Mouse (Mus musculus) embryonic facial prominence, embryonic 13.5 days (tissue): ENCODE measurements around the gene Folr1. TPM values are rescaled to one million over a fixed set of nuclear protein-coding genes. Genes with fewer than 3 reads are reported as not detected.

Experiments used
- ATAC-seq: fragments of 200-750 bp; cut with Nextera tagmentation; 2 replicates; pipeline ENCODE4 v1.8.0; 2017; ENCODE audit warnings: low read depth; ENCODE audit not compliant: insufficient number of reproducible peaks, insufficient read depth, low FRiP score, low TSS enrichment
- H3K27ac ChIP-seq: fragments of 300-500 bp; sonication (generic); 2 replicates; pipeline ENCODE4 v1.5.1; 2015; ENCODE audit warnings: moderate library complexity, mild to moderate bottlenecking, inconsistent platforms
- H3K27me3 ChIP-seq: fragments of 300-500 bp; sonication (generic); 2 replicates; pipeline ENCODE4 v1.6.1; 2015; ENCODE audit warnings: mild to moderate bottlenecking, inconsistent platforms
- H3K36me3 ChIP-seq: fragments of 300-500 bp; sonication (generic); 2 replicates; pipeline ENCODE4 v1.6.1; 2015; ENCODE audit warnings: mild to moderate bottlenecking, inconsistent platforms
- H3K4me1 ChIP-seq: fragments of 300-500 bp; sonication (generic); 2 replicates; pipeline ENCODE4 v1.6.1; 2015; ENCODE audit warnings: inconsistent platforms
- H3K4me2 ChIP-seq: fragments of 300-500 bp; sonication (generic); 2 replicates; pipeline ENCODE4 v1.6.1; 2015; ENCODE audit warnings: moderate library complexity, mild to moderate bottlenecking, inconsistent platforms
- H3K4me3 ChIP-seq: fragments of 300-500 bp; sonication (generic); 2 replicates; pipeline ENCODE4 v1.5.1; 2015; ENCODE audit warnings: mild to moderate bottlenecking, inconsistent platforms
- H3K9ac ChIP-seq: fragments of 300-500 bp; sonication (generic); 2 replicates; pipeline ENCODE4 v1.6.1; 2015; ENCODE audit warnings: mild to moderate bottlenecking, inconsistent platforms
- H3K9me3 ChIP-seq: fragments of 300-500 bp; sonication (generic); 2 replicates; pipeline ENCODE4 v1.6.1; 2016; ENCODE audit warnings: inconsistent platforms
- WGBS: fragments of 180-500 bp; shearing (Covaris S2); methylation state at CpG from one replicate; pipeline ENCODE4 v1.1.7; 2015; ENCODE audit warnings: mixed read lengths; 5-methylcytosine and 5-hydroxymethylcytosine counted together
- microRNA-seq: library from miRNA; unstranded; fragments of <30 nt; microRNA quantifications from one replicate; pipeline ENCODE4, GENCODE M21; 2016
- polyA plus RNA-seq: library from polyadenylated mRNA; unstranded; fragments of >200 nt; fragmentation: Nextera tagmentation; extraction: Ambion mirVana; gene quantifications from 2 replicates; pipeline ENCODE4 v1.2.1, GENCODE M21; 2015

The Folr1 gene
- polyA plus RNA-seq, 1 experiment from 2014 or later = 0.25 TPM

GRCm38 (mm10) chr7:101823758-101824630 lies 46.6 kb downstream of the Folr1 start:
- H3K4me3 ChIP-seq = no peak overlapping the region
- H3K9me3 ChIP-seq = no peaks in the 10 kb centered on the region
- no peak overlapping the region for H3K4me2 ChIP-seq
- ATAC-seq = no peak
- H3K27ac ChIP-seq = no peak overlapping the region
- H3K9ac ChIP-seq = no peak overlapping the region
- peaks cover 60% of the 10 kb centered on the region for H3K36me3 ChIP-seq
- H3K27me3 ChIP-seq = peaks cover 54% of the 10 kb centered on the region
- peaks cover 27% of the 10 kb centered on the region for H3K4me1 ChIP-seq
- WGBS = 77% methylated on average over 18 of the region's 18 CpGs

DNA sequence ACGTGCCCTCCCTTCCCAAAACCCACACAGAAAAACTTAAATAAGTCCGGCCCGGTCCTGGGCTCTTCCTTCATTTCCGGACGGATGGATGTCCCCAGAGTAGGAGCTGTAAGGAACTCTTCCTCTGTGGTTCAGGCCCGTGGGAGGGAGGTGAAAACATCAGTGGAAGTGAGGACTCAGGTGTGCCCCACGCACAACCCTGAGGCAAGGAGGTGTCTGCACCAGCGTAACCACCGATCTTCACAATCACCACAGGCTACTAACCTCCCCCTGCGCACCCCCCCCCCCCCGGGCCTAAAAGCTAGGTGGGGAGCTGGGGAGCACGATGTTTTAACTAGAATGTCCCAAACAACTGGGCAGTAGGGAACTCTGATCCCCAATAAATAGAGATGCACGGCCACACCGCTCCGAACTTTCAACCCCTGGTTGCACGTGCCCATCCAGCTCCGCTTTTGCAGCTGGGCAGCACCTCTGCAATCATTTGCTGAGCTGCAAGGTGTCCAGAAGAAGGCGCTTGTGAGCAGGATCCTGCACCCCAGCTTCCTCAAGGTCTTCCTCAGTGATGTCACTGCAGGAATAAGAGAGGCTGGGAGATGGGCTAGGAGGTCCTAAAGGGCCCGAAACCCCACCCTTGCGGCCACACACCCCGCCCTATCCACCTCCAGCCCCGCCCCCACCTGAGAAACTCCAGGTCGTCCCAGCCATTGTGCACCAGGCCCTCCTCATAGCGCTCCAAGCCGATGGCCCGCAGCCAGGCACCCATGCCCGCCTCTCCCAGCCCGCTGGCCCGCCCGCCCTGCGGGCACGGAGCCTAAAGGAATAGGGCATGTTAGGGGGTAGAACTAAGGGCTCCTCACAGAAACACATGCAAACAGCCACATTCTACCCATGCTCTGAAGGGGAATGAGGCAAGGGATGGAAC lies 47.5 kb downstream of the Folr1 start:
- Histone ChIP-seq H3K9ac (no peak overlapping the region), H3K27me3 (peaks cover 63% of the 10 kb centered on the region), H3K27ac (no peak overlapping the region), H3K4me3 (no peak overlapping the region), H3K4me2 (no peak overlapping the region), H3K36me3 (peaks cover 51% of the 10 kb centered on the region), H3K9me3 (no peaks in the 10 kb centered on the region), H3K4me1 (peaks cover 32% of the 10 kb centered on the region)
- 34% methylated on average over 32 of the region's 32 CpGs for WGBS
- peak; percentile 6; the same call in 1 of the 2 replicates for ATAC-seq

GRCm38 (mm10) chr7:101821571-101822501 lies 48.8 kb downstream of the Folr1 start:
- H3K4me2 ChIP-seq = peak overlapping the region; percentile 80
- H3K36me3 ChIP-seq = peaks cover 39% of the 10 kb centered on the region
- peak overlapping the region; percentile 65 for H3K9ac ChIP-seq
- no peaks in the 10 kb centered on the region for H3K9me3 ChIP-seq
- under 1% methylated on average over 68 of the region's 71 CpGs for WGBS
- H3K4me1 ChIP-seq = peaks cover 37% of the 10 kb centered on the region
- H3K27me3 ChIP-seq = peaks cover 76% of the 10 kb centered on the region
- peak; percentile 54; the same call in 1 of the 2 replicates for ATAC-seq
- peak overlapping the region; percentile 44 for H3K4me3 ChIP-seq
- no peak overlapping the region for H3K27ac ChIP-seq

DNA sequence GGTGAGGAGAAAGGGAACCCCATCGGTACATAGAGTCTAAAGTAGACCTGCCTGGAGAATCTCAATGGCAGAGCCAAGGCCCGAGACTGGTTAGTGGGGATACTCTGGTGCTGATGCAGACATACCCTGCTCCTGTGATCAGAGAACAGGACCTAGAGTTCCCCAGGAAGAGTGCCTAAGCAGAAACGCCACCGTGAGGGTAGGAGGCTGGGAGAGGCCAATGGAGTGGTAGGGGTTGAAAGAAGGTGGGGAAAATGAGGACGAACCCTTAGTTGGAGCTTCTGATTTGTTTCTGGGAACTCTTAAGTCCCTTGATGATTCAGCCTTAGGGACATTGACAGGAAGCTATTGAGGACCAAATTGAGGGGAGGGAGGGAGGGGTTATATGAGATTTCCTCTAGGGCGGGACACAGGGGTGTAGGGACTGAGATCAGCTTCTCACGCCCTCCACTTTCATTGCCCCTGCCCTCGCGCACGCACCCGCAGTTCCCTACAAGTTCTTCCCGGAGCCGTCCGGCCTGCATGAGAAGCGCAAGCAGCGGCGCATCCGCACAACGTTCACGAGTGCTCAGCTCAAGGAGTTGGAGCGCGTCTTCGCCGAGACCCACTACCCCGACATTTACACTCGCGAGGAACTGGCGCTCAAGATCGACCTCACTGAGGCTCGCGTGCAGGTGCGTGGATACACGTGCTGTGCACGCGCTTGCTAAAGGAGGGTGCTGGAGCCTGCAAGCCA lies 50.1 kb downstream of the Folr1 start:
- Histone ChIP-seq H3K36me3 (peaks cover 25% of the 10 kb centered on the region), H3K4me1 (peaks cover 37% of the 10 kb centered on the region), H3K9ac (0 out of 2 replicates have a peak overlapping the region, but pooled peaks have one; percentile 40), H3K27me3 (peaks cover 86% of the 10 kb centered on the region), H3K4me2 (peak overlapping the region; percentile 80), H3K4me3 (peak overlapping the region; percentile 44), H3K9me3 (no peaks in the 10 kb centered on the region), H3K27ac (no peak overlapping the region)
- no peak for ATAC-seq
- WGBS = 3% methylated on average over 35 of the region's 35 CpGs

GRCm38 (mm10) chr7:101817861-101818401 lies 52.7 kb downstream of the Folr1 start, which contains the start of gene Phox2a:
TSS of gene Phox2a (plus strand) at chr7:101818313.
- no peaks in the 10 kb centered on the region for H3K9me3 ChIP-seq
- under 1% methylated on average over 43 of the region's 45 CpGs for WGBS
- H3K36me3 ChIP-seq = peaks cover 2% of the 10 kb centered on the region
- H3K27ac ChIP-seq = no peak within 1 kb of the TSS
- H3K9ac ChIP-seq = peak within 1 kb of the TSS; percentile 49; the same call in 1 of the 2 replicates
- ATAC-seq = no peak
- peaks cover 32% of the 10 kb centered on the region for H3K4me1 ChIP-seq
- H3K27me3 ChIP-seq = peaks cover 71% of the 10 kb centered on the region
- H3K4me2 ChIP-seq = peak within 1 kb of the TSS; percentile 58
- peak within 1 kb of the TSS; percentile 40 for H3K4me3 ChIP-seq

Small RNA genes within 50 kb of the gene (microRNA-seq; reads per million reads assigned to microRNA genes)
- not detected for gene Gm22655

Other genes with a start within 250 kb of the Folr1 start
- 40.4 and 45.8 TPM in 2 replicates for gene Clpb, start 207.2 kb downstream of the Folr1 start, polyA plus RNA-seq
- gene Phox2a, start 52.5 kb downstream of the Folr1 start, polyA plus RNA-seq = 0.43 TPM in 1 of 2 replicates, not detected in the other
- gene Inppl1, start 32.6 kb downstream of the Folr1 start, polyA plus RNA-seq = 44.6 and 44.8 TPM in 2 replicates
- 1.5 and 1.9 TPM in 2 replicates for gene Folr2, start 13.6 kb downstream of the Folr1 start, polyA plus RNA-seq
- 70.3 and 73.4 TPM in 2 replicates for gene Anapc15, start 7.1 kb downstream of the Folr1 start, polyA plus RNA-seq
- 157 and 168 TPM in 2 replicates for gene Lamtor1, start 35.1 kb upstream of the Folr1 start, polyA plus RNA-seq
- 0.51 and 0.59 TPM in 2 replicates for gene Tomt, start 35.6 kb upstream of the Folr1 start, polyA plus RNA-seq
- 7.3 and 8.3 TPM in 2 replicates for gene Lrrc51, start 63.1 kb upstream of the Folr1 start, polyA plus RNA-seq
- 90.9 and 92.0 TPM in 2 replicates for gene Numa1, start 63.3 kb upstream of the Folr1 start, polyA plus RNA-seq
- 3.3 TPM in 2 replicates for gene Il18bp, start 147.9 kb upstream of the Folr1 start, polyA plus RNA-seq
- gene Rnf121, start 194.7 kb upstream of the Folr1 start, polyA plus RNA-seq = 31.2 and 33.3 TPM in 2 replicates
- 45.4 and 47.8 TPM in 2 replicates for gene Xndc1, start 194.7 kb upstream of the Folr1 start, polyA plus RNA-seq
- 1.6 and 2.7 TPM in 2 replicates for gene Xntrpc, start 194.9 kb upstream of the Folr1 start, polyA plus RNA-seq
- gene Trpc2, start 212.3 kb upstream of the Folr1 start, polyA plus RNA-seq = 0.56 TPM in 1 of 2 replicates, not detected in the other
- 1.4 and 2.0 TPM in 2 replicates for gene Art1, start 231.0 kb upstream of the Folr1 start, polyA plus RNA-seq
- gene Art5, start 238.7 kb upstream of the Folr1 start, polyA plus RNA-seq = 1.2 and 1.8 TPM in 2 replicates
- not detected in 2 replicates for gene Chrna10, start 246.0 kb upstream of the Folr1 start, polyA plus RNA-seq